Mouse (Mus musculus) small intestine, adult 2 months (tissue): ENCODE measurements around the gene Fam189a1. TPM values are rescaled to one million over a fixed set of nuclear protein-coding genes. Genes with fewer than 3 reads are reported as not detected.

Experiments
- H3K27ac ChIP-seq: fragments of 200-500 bp; 2 replicates; pipeline ENCODE4 v1.5.1; 2012; ENCODE audit warnings: low read depth, low read length, control low read depth, inconsistent platforms; ENCODE audit not compliant: insufficient read depth
- H3K27me3 ChIP-seq: fragments of 200-500 bp; 2 replicates; pipeline ENCODE4 v1.6.1; 2012; ENCODE audit warnings: mild to moderate bottlenecking, moderate library complexity, low read length, inconsistent platforms; ENCODE audit not compliant: control insufficient read depth, insufficient read depth
- H3K36me3 ChIP-seq: fragments of 200-500 bp; 2 replicates; pipeline ENCODE4 v1.6.1; 2012; ENCODE audit warnings: mild to moderate bottlenecking, low read length, control low read depth, inconsistent platforms; ENCODE audit not compliant: control insufficient read depth, insufficient read depth
- H3K4me1 ChIP-seq: fragments of 200-500 bp; 2 replicates; pipeline ENCODE4 v1.6.1; 2012; ENCODE audit warnings: low read length, inconsistent platforms, mixed read lengths; ENCODE audit not compliant: control insufficient read depth, insufficient read depth, insufficient read length
- H3K4me3 ChIP-seq: fragments of 200-500 bp; 2 replicates; pipeline ENCODE4 v1.5.1; 2012; ENCODE audit warnings: low read depth, mild to moderate bottlenecking, control low read depth, inconsistent platforms, low read length, moderate library complexity
- CTCF ChIP-seq: fragments of 200-500 bp; IDR thresholded peaks from 2 replicates; pipeline ENCODE4 v1.5.1; 2012; ENCODE audit warnings: low read depth, mild to moderate bottlenecking, control low read depth, inconsistent platforms, low read length, moderate library complexity, mixed read lengths; ENCODE audit not compliant: insufficient replicate concordance, insufficient read length; ENCODE audit errors: extremely low read depth
- POLR2A ChIP-seq: fragments of 200-500 bp; IDR thresholded peaks from 2 replicates; pipeline ENCODE4 v1.6.1; 2012; ENCODE audit warnings: low read depth, mild to moderate bottlenecking, control low read depth, inconsistent platforms, low read length, moderate library complexity
- WGBS: fragments of 180-500 bp; shearing (Covaris S2); methylation state at CpG from one replicate; pipeline ENCODE4 v1.1.7; 2018; 5-methylcytosine and 5-hydroxymethylcytosine counted together
- polyA plus RNA-seq: library from polyadenylated mRNA; depleted of rRNA; stranded (reverse); fragments of >200 nt; gene quantifications from 2 replicates; pipeline ENCODE4 v1.2.3, GENCODE M21; 2012

The Fam189a1 gene
- polyA plus RNA-seq, 1 experiment: 4.3 TPM

DNA sequence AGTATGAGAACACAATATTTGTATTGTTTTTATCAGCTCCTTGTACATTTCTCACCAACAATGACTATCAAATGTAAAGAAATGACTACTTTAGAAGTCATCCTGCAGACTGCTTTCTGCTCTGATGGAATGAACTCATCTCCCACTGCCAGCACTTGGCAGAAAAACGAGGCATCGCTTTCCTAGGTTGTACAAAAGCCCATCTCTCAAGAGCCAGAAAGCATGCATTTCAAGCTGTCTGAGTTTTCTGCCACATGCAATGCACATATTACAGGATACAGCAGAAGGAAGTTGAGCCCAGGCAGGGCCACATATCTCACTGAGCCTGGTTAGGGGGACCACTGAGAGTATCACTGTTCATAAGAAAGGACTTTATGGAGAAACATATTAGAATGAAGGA, 256.1 kb downstream of the Fam189a1 start:
- Histone ChIP-seq H3K4me1 (no peaks in the 10 kb centered on the region), H3K27ac (no peak overlapping the region), H3K4me3 (no peak overlapping the region), H3K27me3 (no peaks in the 10 kb centered on the region), H3K36me3 (no peaks in the 10 kb centered on the region)
- TF ChIP-seq POLR2A (no peak), CTCF (no peak)
- 70% methylated on average over 2 of the region's 2 CpGs for WGBS

DNA sequence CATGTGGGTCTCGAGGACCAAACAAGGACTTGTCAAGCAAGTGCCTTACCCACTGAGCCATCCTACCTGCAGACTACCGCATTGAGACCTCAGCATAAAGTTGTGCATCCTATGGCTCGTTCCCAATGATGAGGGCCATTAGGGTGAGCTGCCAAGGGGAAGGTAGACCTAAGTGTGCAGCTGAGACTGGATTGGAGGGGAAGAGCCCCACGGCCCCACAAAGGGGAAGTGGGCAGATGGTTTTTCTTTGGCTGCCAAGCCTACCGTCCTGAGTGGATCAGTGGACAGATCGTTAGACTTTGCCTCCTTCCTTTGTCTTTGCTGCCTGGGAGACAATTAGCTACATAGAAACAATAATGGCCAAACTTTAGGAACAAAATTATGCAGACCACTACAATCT, 259.8 kb downstream of the Fam189a1 start:
- Histone ChIP-seq H3K4me3 (no peak overlapping the region), H3K4me1 (no peaks in the 10 kb centered on the region), H3K27me3 (no peaks in the 10 kb centered on the region), H3K36me3 (no peaks in the 10 kb centered on the region), H3K27ac (no peak overlapping the region)
- WGBS: 74% methylated on average over 6 of the region's 6 CpGs
- no peak for TF ChIP-seq POLR2A
- no peak for TF ChIP-seq CTCF

DNA sequence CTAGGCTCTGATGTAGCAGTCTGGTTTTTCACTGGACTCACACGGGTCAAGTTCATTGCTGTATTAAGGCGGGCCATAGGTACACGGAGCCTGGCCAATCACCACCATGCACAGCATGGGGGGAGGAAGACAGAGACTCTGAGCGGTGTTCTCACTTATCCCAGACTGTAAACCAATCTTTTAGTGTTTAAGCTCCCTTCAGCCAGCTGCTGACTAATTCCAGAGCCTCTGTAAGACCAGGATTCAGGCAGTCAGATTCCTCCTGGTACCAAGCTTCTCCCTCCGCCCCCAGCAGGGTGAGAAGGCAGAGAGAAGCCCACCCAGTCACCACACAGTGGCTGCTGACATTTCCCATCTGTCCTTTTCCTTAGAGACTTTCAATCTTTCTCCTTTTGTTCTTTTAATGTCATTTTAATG, 260.7 kb downstream of the Fam189a1 start:
- TF ChIP-seq CTCF: no peak
- 39% methylated on average over 5 of the region's 5 CpGs for WGBS

DNA sequence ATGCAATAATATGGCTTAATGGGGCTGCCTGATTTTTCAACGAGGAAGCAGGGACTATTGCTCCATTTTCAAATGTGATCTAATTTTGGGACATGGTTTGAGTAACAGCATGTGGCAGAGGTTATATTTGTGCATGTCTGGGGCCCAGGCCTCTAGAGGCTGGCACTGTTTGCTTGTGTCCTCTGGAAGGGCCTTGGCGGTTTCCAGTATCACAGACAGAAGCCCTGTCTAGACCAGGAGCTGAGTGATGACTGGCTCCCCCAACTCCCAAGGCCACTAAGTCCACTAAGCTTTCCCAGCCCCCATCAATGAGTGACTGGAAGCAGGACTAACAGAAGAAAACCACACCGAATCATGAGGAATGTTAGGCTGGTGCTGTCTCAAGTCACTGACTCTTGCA, 265.2 kb downstream of the Fam189a1 start:
- H3K36me3 ChIP-seq: no peaks in the 10 kb centered on the region
- H3K4me3 ChIP-seq: no peak overlapping the region
- no peak overlapping the region for H3K27ac ChIP-seq
- H3K27me3 ChIP-seq: no peaks in the 10 kb centered on the region
- 74% methylated on average over 3 of the region's 3 CpGs for WGBS
- no peaks in the 10 kb centered on the region for H3K4me1 ChIP-seq
- no peak for TF ChIP-seq POLR2A
- no peak for TF ChIP-seq CTCF

More for the DNA sequence above, 260.7 kb downstream of the Fam189a1 start:
- H3K36me3 ChIP-seq: no peaks in the 10 kb centered on the region
- no peak overlapping the region for H3K27ac ChIP-seq
- H3K27me3 ChIP-seq: no peaks in the 10 kb centered on the region
- H3K4me3 ChIP-seq: no peak overlapping the region
- H3K4me1 ChIP-seq: no peaks in the 10 kb centered on the region

DNA sequence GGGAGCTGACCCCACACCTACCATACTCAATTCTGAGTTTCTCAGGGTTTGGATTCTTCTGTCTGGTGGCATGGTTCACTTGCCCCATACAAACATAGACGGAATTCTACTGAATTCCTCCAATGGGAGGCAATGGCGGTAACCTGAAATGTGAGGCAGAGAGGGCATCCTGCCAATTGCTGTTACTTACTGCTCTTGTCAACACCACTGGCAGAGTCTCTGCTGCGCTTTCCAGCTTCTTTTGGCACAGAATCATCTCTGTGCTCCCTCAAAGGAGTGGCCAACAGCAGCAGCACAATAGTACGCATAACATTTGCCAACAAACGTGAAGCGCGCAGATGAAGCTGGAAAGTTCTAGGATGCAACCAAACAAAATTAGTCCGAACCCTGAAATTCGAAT, 266.5 kb downstream of the Fam189a1 start:
- 81% methylated on average over 9 of the region's 9 CpGs for WGBS
- no peak overlapping the region for H3K27ac ChIP-seq

DNA sequence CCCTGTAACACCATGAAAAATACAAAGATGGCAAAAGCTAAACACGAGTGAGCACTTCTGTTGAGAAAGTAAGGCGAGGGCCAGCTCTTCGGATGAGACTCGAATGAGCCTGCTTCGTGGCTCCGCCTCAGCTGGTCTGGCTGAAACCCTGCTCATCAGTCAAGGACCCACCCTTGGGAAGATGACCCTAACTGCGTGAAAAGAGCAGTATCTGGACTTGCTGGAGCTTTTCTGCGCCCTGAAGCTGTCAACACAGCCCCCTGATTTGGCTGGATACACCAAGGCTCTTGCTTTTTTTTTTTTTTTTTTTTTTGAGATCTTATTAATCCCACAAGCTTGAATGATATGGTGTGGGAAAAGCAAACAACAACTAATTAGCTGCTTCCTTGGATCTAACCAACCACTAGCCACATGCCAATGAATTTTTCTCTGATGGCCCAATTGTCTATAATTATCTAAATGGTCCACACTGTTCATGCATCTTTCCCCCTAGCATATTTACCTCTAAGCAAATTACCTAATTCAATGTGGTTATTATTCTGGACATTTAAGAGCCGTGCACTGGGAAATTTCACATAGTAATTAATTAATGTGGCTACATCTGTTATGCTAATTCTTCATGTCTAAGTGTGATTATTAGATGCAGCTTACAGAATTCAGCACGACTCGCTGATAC, 272.0 kb downstream of the Fam189a1 start:
- 65% methylated on average over 11 of the region's 11 CpGs for WGBS
- H3K4me3 ChIP-seq: no peak overlapping the region
- no peaks in the 10 kb centered on the region for H3K36me3 ChIP-seq
- H3K27ac ChIP-seq: no peak overlapping the region
- no peaks in the 10 kb centered on the region; the same call in 1 of the 2 replicates for H3K27me3 ChIP-seq
- no peak for TF ChIP-seq POLR2A
- no peak for TF ChIP-seq CTCF
- H3K4me1 ChIP-seq: no peaks in the 10 kb centered on the region

More for the DNA sequence above, 266.5 kb downstream of the Fam189a1 start:
- Histone ChIP-seq H3K36me3 (no peaks in the 10 kb centered on the region), H3K4me1 (no peaks in the 10 kb centered on the region), H3K27me3 (no peaks in the 10 kb centered on the region), H3K4me3 (no peak overlapping the region)
- TF ChIP-seq POLR2A (no peak), CTCF (no peak)

DNA sequence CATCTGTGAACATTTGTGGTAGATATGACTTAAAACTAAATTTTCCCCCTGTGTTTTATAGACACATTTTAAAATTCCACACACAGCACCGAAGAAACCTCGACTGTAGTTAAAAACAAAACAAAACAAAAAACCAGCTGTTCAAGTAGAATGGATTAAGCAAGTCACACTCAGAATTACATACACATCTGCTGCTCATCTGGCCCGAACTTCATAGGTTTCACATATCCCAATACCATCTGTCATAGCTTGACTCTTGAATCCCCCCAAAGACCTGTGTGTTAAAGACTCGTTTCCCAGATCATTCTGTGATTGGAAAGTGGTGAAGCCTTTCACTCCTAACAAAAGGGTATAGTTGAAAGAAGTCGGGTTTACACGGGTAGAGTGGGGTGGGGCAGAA, 274.1 kb downstream of the Fam189a1 start:
- 72% methylated on average over 6 of the region's 6 CpGs for WGBS
- H3K4me1 ChIP-seq: no peaks in the 10 kb centered on the region

More for the DNA sequence above, 274.1 kb downstream of the Fam189a1 start:
- no peak for TF ChIP-seq CTCF
- no peak for TF ChIP-seq POLR2A
- H3K4me3 ChIP-seq: no peak overlapping the region
- H3K36me3 ChIP-seq: no peaks in the 10 kb centered on the region
- no peak overlapping the region for H3K27ac ChIP-seq
- no peaks in the 10 kb centered on the region; the same call in 1 of the 2 replicates for H3K27me3 ChIP-seq
